Mouse (Mus musculus): ENCODE results near the gene Frat1.

DNA sequence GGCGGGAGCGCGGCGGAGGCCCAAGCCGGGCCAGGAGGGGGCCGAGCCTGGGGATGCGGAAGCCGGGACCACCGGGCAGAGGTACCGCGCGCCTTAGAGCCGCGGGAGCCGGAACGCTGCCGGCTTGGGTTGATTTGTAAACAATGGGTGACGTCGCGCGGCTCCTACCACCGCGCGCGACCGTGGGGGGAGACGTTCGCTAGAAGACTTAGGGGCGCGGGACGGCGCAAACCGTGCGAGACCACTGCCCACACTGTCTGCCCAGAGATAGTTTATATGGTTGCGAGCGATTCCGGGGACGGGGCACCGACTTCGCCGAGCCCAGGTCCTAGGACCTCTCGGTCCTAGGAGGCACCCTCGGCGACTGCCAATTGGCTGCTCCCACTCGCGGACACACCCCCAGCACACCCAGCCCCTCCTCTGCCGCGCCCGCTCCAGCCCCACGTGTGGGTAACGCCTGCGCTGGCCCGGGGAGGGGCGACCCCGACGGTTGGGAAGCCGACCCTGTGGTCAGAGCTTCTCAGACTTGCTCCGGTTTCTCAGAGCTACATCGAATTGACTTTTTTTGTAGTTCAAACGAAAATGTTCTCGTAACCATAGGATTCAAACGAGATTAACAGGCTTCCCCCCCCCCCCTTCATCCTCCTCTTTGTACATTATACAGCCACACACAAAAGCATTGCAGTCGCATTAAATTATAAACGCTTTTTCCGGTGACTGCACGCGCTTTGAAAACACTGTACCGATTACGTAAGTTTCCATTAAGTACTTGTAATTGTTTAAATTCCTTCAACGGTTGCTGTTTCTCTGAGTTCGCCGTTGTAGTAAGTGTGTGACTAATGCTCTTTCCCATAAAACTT lies 18.5 kb downstream of the Frat1 start, which contains the start of gene Frat2:
- TF ChIP-seq POLR2A (IDR thresholded peaks at IDR 0.05; ENCODE audit: low read depth, low read length): no peak
- TF ChIP-seq CTCF (IDR thresholded peaks at IDR 0.05; ENCODE audit: extremely low read depth, insufficient read depth, insufficient read length, insufficient replicate concordance): no peak

Measured in spleen, adult 2 months (tissue).